Mouse (Mus musculus) thymus, adult 2 months (tissue): ENCODE results near the gene Orc5. TPM values are rescaled to one million over a fixed set of nuclear protein-coding genes. Genes with fewer than 3 reads are reported as not detected.

Source experiments
- DNase-seq: peaks from one replicate; pipeline ENCODE4 v3.0.0; 2021
- H3K27ac ChIP-seq: fragments of 200-500 bp; 2 replicates; pipeline ENCODE4 v1.5.1; 2012; ENCODE audit warnings: low read length, control low read depth; ENCODE audit not compliant: control insufficient read depth, insufficient read depth
- H3K27me3 ChIP-seq: fragments of 200-500 bp; 2 replicates; pipeline ENCODE4 v1.6.1; 2012; ENCODE audit warnings: mild to moderate bottlenecking, low read length, moderate library complexity, mixed read lengths; ENCODE audit not compliant: control insufficient read depth, insufficient read depth
- H3K36me3 ChIP-seq: fragments of 200-500 bp; 2 replicates; pipeline ENCODE4 v1.6.1; 2012; ENCODE audit warnings: mild to moderate bottlenecking, low read length, moderate library complexity; ENCODE audit not compliant: control insufficient read depth, insufficient read depth
- H3K4me1 ChIP-seq: fragments of 200-500 bp; replicated peaks from 2 replicates; pipeline ENCODE4 v1.6.1; 2012; ENCODE audit warnings: low read length; ENCODE audit not compliant: control insufficient read depth, insufficient read depth
- H3K4me3 ChIP-seq: fragments of 200-500 bp; 2 replicates; pipeline ENCODE4 v1.5.1; 2012; ENCODE audit warnings: mild to moderate bottlenecking, low read length, control low read depth, moderate library complexity; ENCODE audit not compliant: control insufficient read depth, insufficient read depth
- CTCF ChIP-seq: fragments of 200-500 bp; IDR thresholded peaks from 2 replicates; pipeline ENCODE4 v1.5.1; 2012; ENCODE audit warnings: mild to moderate bottlenecking, control low read depth, low read length, moderate library complexity, borderline replicate concordance; ENCODE audit not compliant: control insufficient read depth, poor library complexity, insufficient read depth; ENCODE audit errors: extremely low read depth
- POLR2A ChIP-seq: fragments of 200-500 bp; IDR thresholded peaks from 2 replicates; pipeline ENCODE4 v1.6.1; 2012; ENCODE audit warnings: mild to moderate bottlenecking, low read length, control low read depth, moderate library complexity; ENCODE audit not compliant: control insufficient read depth, poor library complexity, insufficient read depth; ENCODE audit errors: extremely low read depth
- WGBS: fragments of 180-500 bp; shearing (Covaris S2); methylation state at CpG from one replicate; pipeline ENCODE4 v1.1.7; 2018; 5-methylcytosine and 5-hydroxymethylcytosine counted together
- polyA plus RNA-seq: library from polyadenylated mRNA; depleted of rRNA; stranded (reverse); fragments of >200 nt; gene quantifications from 2 replicates; pipeline ENCODE4 v1.2.3, GENCODE M21; 2012; rRNA removed

The Orc5 gene
- polyA plus RNA-seq: 5.3 and 6.1 TPM in 2 replicates

DNA sequence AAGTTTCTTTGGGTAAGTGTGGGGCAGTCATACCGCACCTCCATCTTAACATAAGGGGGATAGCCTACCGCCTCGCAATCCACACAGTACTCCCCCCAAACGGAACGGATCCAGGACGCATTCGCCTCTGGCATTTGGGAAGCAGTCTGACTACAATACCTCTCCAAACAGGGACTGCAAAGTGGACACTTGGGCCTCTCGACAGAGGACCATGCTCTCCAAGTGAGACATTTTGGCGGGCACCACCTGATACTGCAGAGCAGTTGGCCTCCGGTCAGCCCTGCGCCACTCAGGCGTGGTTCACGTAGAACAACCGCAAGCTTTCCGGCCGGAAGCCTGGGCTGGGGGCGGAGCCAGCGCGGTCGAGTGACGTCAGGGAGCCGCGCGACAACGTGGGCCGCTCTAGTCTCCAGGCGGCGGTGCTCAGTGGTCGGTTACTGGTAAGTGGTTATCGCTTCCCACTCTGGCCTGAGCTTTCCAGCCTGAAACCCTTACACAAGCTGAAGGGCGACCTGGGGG, at the start of gene Orc5:
Orc5 (minus strand) TSS at position 397 of the 519 bp plus-strand sequence.
- peak; percentile 92 for DNase-seq
- Histone ChIP-seq H3K4me1 (no peaks in the 10 kb centered on the region), H3K27ac (peak within 1 kb of the TSS; percentile 71), H3K36me3 (peaks cover 12% of the 10 kb centered on the region), H3K4me3 (peak within 1 kb of the TSS; percentile 98), H3K27me3 (no peaks in the 10 kb centered on the region)
- TF ChIP-seq POLR2A: peak; percentile 85
- 0 out of 2 replicates have a peak, but pooled peaks have one; percentile 44 for TF ChIP-seq CTCF
- under 1% methylated on average over 31 of the region's 31 CpGs for WGBS

DNA sequence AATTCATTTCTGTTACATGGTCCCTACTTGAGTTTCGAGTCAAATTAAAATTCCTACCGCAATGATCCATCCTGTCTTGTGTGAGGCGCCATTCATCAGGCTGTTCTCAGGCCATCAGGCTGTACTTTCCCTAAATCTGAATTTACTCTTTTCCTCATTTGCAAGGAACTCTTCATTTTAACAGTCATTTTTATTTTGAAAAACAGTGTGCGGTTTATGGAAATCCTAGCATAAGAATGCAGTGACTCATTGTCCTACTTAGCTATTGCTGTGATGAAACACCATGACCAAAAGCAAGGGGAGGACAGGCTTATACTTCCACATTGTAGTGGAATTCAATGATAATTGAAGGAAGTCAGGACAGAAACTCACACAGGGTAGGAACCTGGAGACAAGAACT, 46.8 kb upstream of the Orc5 start:
- 94% methylated on average over 4 of the region's 4 CpGs for WGBS
- H3K36me3 ChIP-seq: no peaks in the 10 kb centered on the region
- TF ChIP-seq CTCF: no peak
- TF ChIP-seq POLR2A: no peak
- H3K4me3 ChIP-seq: no peak overlapping the region
- DNase-seq: no peak
- no peak overlapping the region for H3K27ac ChIP-seq
- no peaks in the 10 kb centered on the region for H3K27me3 ChIP-seq
- H3K4me1 ChIP-seq: no peaks in the 10 kb centered on the region

DNA sequence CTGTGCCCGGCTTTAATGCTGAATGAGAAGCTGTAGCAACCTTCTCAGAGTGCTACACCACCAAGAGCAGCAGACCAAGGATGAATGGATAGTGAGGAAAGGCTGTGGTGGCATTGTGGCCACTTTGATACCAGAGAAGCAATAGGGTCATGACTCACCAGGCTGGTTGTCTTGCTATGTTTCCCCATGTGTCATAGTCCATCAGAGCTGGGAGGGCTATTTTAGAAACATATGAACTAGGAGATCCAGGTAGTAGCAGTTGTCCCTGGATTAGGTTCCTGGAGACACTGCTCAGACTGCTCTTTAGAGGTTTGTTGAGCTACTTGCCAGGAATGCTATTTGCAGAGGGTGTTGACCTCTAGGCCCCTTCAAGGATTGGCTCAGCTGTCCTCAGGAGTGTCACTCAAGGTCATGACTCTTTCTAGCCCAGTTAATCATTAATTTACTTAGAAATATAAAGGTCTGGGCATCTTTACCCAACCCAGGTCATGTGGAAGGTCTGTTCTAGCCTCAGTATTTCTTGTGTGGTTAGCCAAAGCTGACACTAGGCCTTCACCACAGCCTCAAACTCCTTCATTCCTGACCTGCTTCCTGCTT, 39.2 kb upstream of the Orc5 start:
- Histone ChIP-seq H3K4me1 (no peaks in the 10 kb centered on the region), H3K27ac (no peak overlapping the region), H3K36me3 (no peaks in the 10 kb centered on the region), H3K27me3 (no peaks in the 10 kb centered on the region), H3K4me3 (no peak overlapping the region)
- no peak for DNase-seq
- 85% methylated on average over 1 of the region's 1 CpGs for WGBS
- TF ChIP-seq CTCF (no peak), POLR2A (no peak)

DNA sequence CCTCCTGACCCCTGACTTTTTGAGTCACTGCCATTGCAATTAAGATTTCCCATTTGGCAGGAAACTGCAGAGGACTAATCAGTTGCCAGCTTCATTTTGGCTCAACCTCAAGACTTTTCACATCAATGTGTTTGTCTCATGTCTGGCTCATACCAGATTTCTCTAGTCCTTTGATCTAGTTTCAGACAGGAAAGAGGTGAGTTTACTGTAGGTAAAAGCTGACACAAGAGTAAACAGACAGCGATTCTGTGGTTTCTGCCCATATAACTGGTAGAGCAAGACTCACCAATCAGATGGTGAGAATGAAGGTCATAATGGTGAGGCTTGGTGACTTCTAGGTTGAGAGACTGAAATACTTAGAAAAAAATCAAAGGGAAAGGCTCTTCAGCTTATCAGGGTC, 37.3 kb upstream of the Orc5 start:
- no peak for TF ChIP-seq POLR2A
- TF ChIP-seq CTCF: no peak
- H3K4me3 ChIP-seq: no peak overlapping the region
- H3K36me3 ChIP-seq: no peaks in the 10 kb centered on the region
- no peak for DNase-seq
- WGBS: 50% methylated on average over 1 of the region's 1 CpGs
- H3K27me3 ChIP-seq: no peaks in the 10 kb centered on the region
- H3K4me1 ChIP-seq: no peaks in the 10 kb centered on the region
- no peak overlapping the region for H3K27ac ChIP-seq

DNA sequence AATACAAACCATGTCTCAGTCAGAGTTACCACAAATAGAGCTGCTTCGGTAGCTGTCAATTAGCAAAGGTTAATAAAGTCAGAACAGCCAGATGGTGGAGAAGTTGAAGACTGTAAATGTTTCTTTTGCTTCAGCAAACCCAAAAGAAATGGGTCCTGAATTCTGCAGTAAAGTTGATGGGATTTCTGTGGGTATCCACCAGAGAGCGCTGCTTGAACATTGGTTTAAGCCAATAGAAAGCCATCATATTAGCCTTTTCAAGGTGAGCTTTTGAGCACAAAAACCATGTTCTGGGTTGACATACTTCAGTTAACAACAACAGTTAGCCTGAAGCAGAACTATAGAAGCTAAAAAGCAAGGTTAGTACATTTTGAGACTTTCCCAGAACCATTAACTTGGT, 34.3 kb upstream of the Orc5 start:
- H3K4me1 ChIP-seq: no peaks in the 10 kb centered on the region
- TF ChIP-seq CTCF (no peak), POLR2A (no peak)
- no peak overlapping the region for H3K4me3 ChIP-seq
- H3K36me3 ChIP-seq: no peaks in the 10 kb centered on the region
- no peak overlapping the region for H3K27ac ChIP-seq
- WGBS: 75% methylated on average over 2 of the region's 2 CpGs
- no peak for DNase-seq
- H3K27me3 ChIP-seq: no peaks in the 10 kb centered on the region

DNA sequence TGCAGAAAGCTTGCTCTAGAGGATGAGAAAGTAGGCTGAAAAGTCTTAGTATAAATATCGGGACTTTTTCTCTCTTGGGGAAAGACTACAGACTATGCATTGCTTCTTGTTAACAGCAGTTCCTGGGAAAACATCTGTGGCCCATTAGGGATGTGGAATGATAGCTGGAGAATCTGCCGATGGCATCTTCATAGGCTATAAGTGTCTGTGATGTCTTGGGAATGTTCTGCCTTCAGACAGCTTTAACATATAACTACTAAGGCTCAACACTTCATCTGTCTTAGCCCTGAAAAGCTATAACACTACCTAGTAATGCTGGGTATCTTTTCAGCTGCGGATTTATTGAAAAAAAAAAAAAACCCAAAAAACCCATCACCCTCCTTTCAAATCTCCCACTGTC, 27.8 kb upstream of the Orc5 start:
- H3K36me3 ChIP-seq: no peaks in the 10 kb centered on the region
- H3K4me3 ChIP-seq: no peak overlapping the region
- no peaks in the 10 kb centered on the region for H3K27me3 ChIP-seq
- no peak overlapping the region for H3K27ac ChIP-seq
- WGBS: 89% methylated on average over 3 of the region's 3 CpGs
- no peak for TF ChIP-seq CTCF
- TF ChIP-seq POLR2A: no peak
- no peaks in the 10 kb centered on the region for H3K4me1 ChIP-seq
- DNase-seq: no peak

DNA sequence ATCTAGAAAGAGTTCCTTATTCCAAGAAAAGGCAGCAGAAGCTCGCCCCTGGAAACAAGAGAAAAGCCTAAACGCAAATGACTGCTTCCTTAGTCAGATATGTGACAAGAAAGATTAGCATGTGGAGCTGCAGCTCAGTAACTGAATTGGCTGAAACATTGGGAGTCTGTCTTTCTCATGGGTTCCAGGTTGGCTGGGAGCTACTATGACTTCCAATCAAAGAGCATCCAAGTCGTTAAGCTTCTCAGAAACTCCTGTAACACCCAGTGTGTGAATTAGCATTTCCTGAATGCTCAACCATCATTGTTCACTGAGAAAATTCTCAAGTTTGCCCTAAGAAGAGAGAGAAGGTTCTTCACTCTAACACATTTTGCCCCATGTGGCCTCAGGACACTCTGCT, 24.5 kb upstream of the Orc5 start:
- no peak overlapping the region for H3K27ac ChIP-seq
- no peaks in the 10 kb centered on the region for H3K4me1 ChIP-seq
- DNase-seq: no peak
- WGBS: 56% methylated on average over 3 of the region's 3 CpGs
- no peaks in the 10 kb centered on the region for H3K27me3 ChIP-seq
- no peak overlapping the region for H3K4me3 ChIP-seq
- H3K36me3 ChIP-seq: no peaks in the 10 kb centered on the region
- TF ChIP-seq POLR2A: no peak
- TF ChIP-seq CTCF: no peak
